In the genomic region with DNA sequence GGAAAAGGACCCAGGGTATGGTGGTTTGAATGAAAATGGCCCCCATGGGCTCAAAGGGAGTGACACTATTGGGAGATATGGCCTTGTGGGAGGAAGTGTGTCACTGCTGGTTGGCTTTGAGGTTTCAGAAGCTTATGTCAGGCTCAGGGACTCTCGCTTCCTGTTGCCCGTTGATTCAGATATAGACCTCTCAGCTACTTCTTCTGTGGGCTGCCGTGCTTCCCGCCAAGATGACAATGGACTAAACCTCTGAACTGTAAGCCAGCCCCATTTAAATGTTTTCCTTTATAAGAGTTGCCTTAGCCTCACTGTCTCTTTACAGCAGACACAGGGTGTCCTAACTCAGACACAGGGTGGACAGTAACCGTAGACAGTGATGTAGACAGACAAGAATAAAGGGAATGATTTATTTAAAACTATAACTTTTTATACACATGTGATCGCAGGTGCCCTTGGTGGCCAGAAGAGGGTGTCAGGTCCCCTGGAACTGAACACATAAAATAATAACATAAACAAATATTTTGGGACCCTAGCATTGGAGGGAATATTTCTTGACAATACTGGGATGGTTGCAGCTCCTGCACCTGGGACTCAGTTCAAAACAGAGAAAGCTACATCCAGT, we compare ENCODE assay signal across 9 mouse cellular contexts. TPM values are rescaled to one million over a fixed set of nuclear protein-coding genes. Genes with fewer than 3 reads are reported as not detected.
DNase-seq lines count a peak whose midpoint lies in the region; ATAC-seq and TF ChIP-seq lines count a peak whose summit lies in the region.
"Had no signal": no experiment of that assay in that cellular context is flagged by ENCODE, and none has a peak within 500 bp of the region (broad histone marks: within the 10 kb centered on the region; RNA-seq: fewer than 3 reads in every experiment).

TSS of gene Lrmp (plus strand) at position 178 of the 622 bp plus-strand sequence.

- no peak within 1 kb of the TSS for H3K9ac ChIP-seq in MEL (ENCODE audit: control insufficient read depth, low read depth, low read length, poor library complexity, severe bottlenecking)
- H3K9ac ChIP-seq in hindbrain, postnatal 0 days (replicated peaks; ENCODE audit: low read length), result no peak within 1 kb of the TSS
- H3K9ac ChIP-seq in midbrain, embryonic 14.5 days (replicated peaks; ENCODE audit: low read length), result 0 out of 2 replicates have a peak within 1 kb of the TSS, but pooled peaks have one; percentile 4

- H3K9me3 ChIP-seq in heart, embryonic 10.5 days, result no peaks in the 10 kb centered on the region
- H3K9me3 ChIP-seq in MEL (replicated peaks; ENCODE audit: insufficient read depth, low read length), result no peaks in the 10 kb centered on the region
- H3K9me3 ChIP-seq in hindbrain, postnatal 0 days (ENCODE audit: low read length), result no peaks in the 10 kb centered on the region
- H3K9me3 ChIP-seq in midbrain, embryonic 14.5 days (ENCODE audit: control insufficient read depth, low read length), result no peaks in the 10 kb centered on the region

- TF ChIP-seq CTCF in MEL (IDR thresholded peaks at IDR 0.05 in 2 of 3, conservative IDR thresholded peaks at IDR 0.05 in 1 of 3; ENCODE audit: control insufficient read depth in 1 of 3, insufficient read depth in 1 of 3, low read depth in 2 of 3, low read length in 3 of 3, poor library complexity in 1 of 3, severe bottlenecking in 1 of 3), result peak; percentile 6 to 30 (median 20); a peak in 3 of 6 replicates
- TF ChIP-seq CTCF in hindbrain, postnatal 0 days (IDR thresholded peaks at IDR 0.05; ENCODE audit: low read depth), result peak; percentile 36

- peaks cover 22% of the 10 kb centered on the region for H3K4me1 ChIP-seq in heart, embryonic 10.5 days
- H3K4me1 ChIP-seq in MEL (ENCODE audit: control insufficient read depth in 1 of 2, insufficient read depth in 2 of 2, low read length in 2 of 2), result peaks cover 0 to 10% of the 10 kb centered on the region in 2 experiments; a peak in 2 of 4 replicates
- no peaks in the 10 kb centered on the region for H3K4me1 ChIP-seq in hindbrain, postnatal 0 days (ENCODE audit: insufficient read depth, low read length)
- H3K4me1 ChIP-seq in midbrain, embryonic 14.5 days (ENCODE audit: control insufficient read depth, insufficient read depth, low read length), result 0 out of 2 replicates have a peak, but pooled peaks cover 4% of the 10 kb centered on the region

- no peaks in the 10 kb centered on the region for H3K27me3 ChIP-seq in heart, embryonic 10.5 days (ENCODE audit: insufficient read depth, poor library complexity, severe bottlenecking)
- no peaks in the 10 kb centered on the region for H3K27me3 ChIP-seq in MEL (ENCODE audit: control insufficient read depth in 1 of 2, insufficient read depth in 2 of 2, low read length in 2 of 2)
- no peaks in the 10 kb centered on the region for H3K27me3 ChIP-seq in hindbrain, postnatal 0 days (ENCODE audit: insufficient read depth, low read length)
- no peaks in the 10 kb centered on the region for H3K27me3 ChIP-seq in midbrain, embryonic 14.5 days (ENCODE audit: control insufficient read depth, insufficient read depth, low read length)

- no peaks in the 10 kb centered on the region for H3K36me3 ChIP-seq in heart, embryonic 10.5 days
- H3K36me3 ChIP-seq in MEL (ENCODE audit: control insufficient read depth in 1 of 2, insufficient read depth in 2 of 2, low read length in 2 of 2), result peaks cover 0 to 9% of the 10 kb centered on the region in 2 experiments; a peak in 2 of 4 replicates
- H3K36me3 ChIP-seq in hindbrain, postnatal 0 days (ENCODE audit: insufficient read depth, low read length), result no peaks in the 10 kb centered on the region
- no peaks in the 10 kb centered on the region for H3K36me3 ChIP-seq in midbrain, embryonic 14.5 days (ENCODE audit: control insufficient read depth, insufficient read depth, low read length)
- H3K36me3 ChIP-seq: G1E had no signal

- H3K4me2 ChIP-seq in hindbrain, postnatal 0 days (ENCODE audit: low read depth, low read length), result no peak within 1 kb of the TSS
- no peak within 1 kb of the TSS; the same call in 1 of the 2 replicates for H3K4me2 ChIP-seq in midbrain, embryonic 14.5 days (ENCODE audit: low read length)

- peak within 1 kb of the TSS; percentile 75 for H3K27ac ChIP-seq in heart, embryonic 10.5 days
- H3K27ac ChIP-seq in MEL (ENCODE audit: control insufficient read depth, low read depth, low read length), result peak within 1 kb of the TSS; percentile 64
- H3K27ac ChIP-seq in hindbrain, postnatal 0 days, result no peak within 1 kb of the TSS
- H3K27ac ChIP-seq in midbrain, embryonic 14.5 days (replicated peaks; ENCODE audit: low read depth, low read length), result 0 out of 2 replicates have a peak within 1 kb of the TSS, but pooled peaks have one; percentile 20

- WGBS in heart, embryonic 10.5 days, result 63% methylated on average over 6 of the region's 6 CpGs
- 65% methylated on average over 6 of the region's 6 CpGs for WGBS in hindbrain, postnatal 0 days
- WGBS in midbrain, embryonic 14.5 days, result 71% methylated on average over 6 of the region's 6 CpGs

- no peak within 1 kb of the TSS for H3K4me3 ChIP-seq in heart, embryonic 10.5 days
- no peak within 1 kb of the TSS for H3K4me3 ChIP-seq in MEL (ENCODE audit: control insufficient read depth in 1 of 2, insufficient read depth in 1 of 2, low read depth in 2 of 2, low read length in 2 of 2)
- no peak within 1 kb of the TSS for H3K4me3 ChIP-seq in hindbrain, postnatal 0 days (ENCODE audit: low read length)
- H3K4me3 ChIP-seq in midbrain, embryonic 14.5 days (replicated peaks; ENCODE audit: low read depth, low read length), result no peak within 1 kb of the TSS

- no peaks in the 10 kb centered on the region for H3K79me2 ChIP-seq in MEL (ENCODE audit: control insufficient read depth, insufficient read depth, low read length, poor library complexity)

- DNase-seq in heart, embryonic 10.5 days (ENCODE audit: low spot score), result no peak
- no peak for DNase-seq in heart, adult 9 months (ENCODE audit: low spot score in 2 of 2)
- peak; percentile 67 for DNase-seq in MEL (ENCODE audit: low read depth, low spot score)
- DNase-seq in hindbrain, postnatal 0 days (ENCODE audit: low spot score), result no peak
- DNase-seq in midbrain, embryonic 14.5 days, result no peak
- DNase-seq in yolk sac, embryonic 10.5 days (ENCODE audit: low spot score), result no peak
- DNase-seq in kidney, postnatal 10 days, result no peak
- DNase-seq in layer of hippocampus, postnatal 36 days, result no peak

- TF ChIP-seq EP300 in MEL (IDR thresholded peaks at IDR 0.05; ENCODE audit: low read depth in 1 of 2, low read length in 2 of 2), result no peak

- TF ChIP-seq RAD21 in MEL (IDR thresholded peaks at IDR 0.05; ENCODE audit: low read depth, low read length), result peak; percentile 8

- ATAC-seq in hindbrain, postnatal 0 days, result no peak
- no peak for ATAC-seq in midbrain, embryonic 14.5 days (ENCODE audit: low FRiP score, low TSS enrichment)

- no peak for TF ChIP-seq POLR2A in MEL (IDR thresholded peaks at IDR 0.05; ENCODE audit: control insufficient read depth in 1 of 2, insufficient read depth in 1 of 2, low read depth in 1 of 2, low read length in 2 of 2, poor library complexity in 1 of 2)

TF ChIP-seq in MEL, 35 proteins besides CTCF, POLR2A, EP300 and RAD21:
- TF ChIP-seq SMC3 (IDR thresholded peaks at IDR 0.05; ENCODE audit: low read depth, low read length) (peak; percentile 23; the same call in 1 of the 2 replicates), E2F4 (IDR thresholded peaks at IDR 0.05; ENCODE audit: borderline replicate concordance, low read depth, low read length) (peak; percentile 64; the same call in 1 of the 2 replicates), ZKSCAN1 (IDR thresholded peaks at IDR 0.05; ENCODE audit: low read depth, low read length) (no peak)
TF ChIP-seq in MEL: peak in this region for 2.

RNA-seq across cellular contexts. Expression of gene Lrmp, which starts in this region (rescaled TPM):
- polyA plus RNA-seq in heart, embryonic 10.5 days (2016; fragmentation: Nextera tagmentation; extraction: Ambion mirVana), result 2.3 and 4.8 TPM in 2 replicates
- total RNA-seq in MEL (2012; rRNA removed), result 60.4 and 70.1 TPM in 2 replicates
- 10 to 100 TPM in 1 of 2 experiments, not detected in 1; 64.3 TPM for polyA plus RNA-seq in MEL (2012; ENCODE audit: insufficient read depth in 1 of 2, insufficient read length in 2 of 2, low read depth in 1 of 2, low replicate concordance in 2 of 2, missing spikeins in 1 of 2)
- total RNA-seq in hindbrain, postnatal 0 days (2014; rRNA removed), result 1.7 and 4.4 TPM in 2 replicates
- 0.54 and 0.74 TPM in 2 replicates for polyA plus RNA-seq in hindbrain, postnatal 0 days (2015; fragmentation: Nextera tagmentation; extraction: Ambion mirVana)
- 1.2 TPM in 1 of 2 replicates, not detected in the other for polyA plus RNA-seq in midbrain, embryonic 14.5 days (2014; fragmentation: Nextera tagmentation; extraction: Ambion mirVana)
- total RNA-seq in layer of hippocampus, postnatal 36 days (2021), result 1 to 10 TPM; 3.2 to 3.3 TPM

Comparison
In these comparisons a context has a peak if more than half of its experiments do, and no peak if none do; other contexts are left out.
1. RNA of gene Lrmp (total RNA-seq): 60.4 to 70.1 TPM in MEL; 3.2 to 3.3 TPM in layer of hippocampus, postnatal 36 days and 1.7 to 4.4 TPM in hindbrain, postnatal 0 days; every median in the first group is over 10 times any median in the second.